Mouse (Mus musculus) kidney, postnatal 4 days (tissue): ENCODE data around the gene Dock3.
A peak's percentile ranks its signal among the peaks of the same experiment; 100 is the strongest.

Source experiments
- DNase-seq, 2 experiments: peaks; one replicate each; pipeline ENCODE4 v3.0.0; 2021; ENCODE audit warnings: mixed read lengths in 2 of 2

The Dock3 gene

DNA sequence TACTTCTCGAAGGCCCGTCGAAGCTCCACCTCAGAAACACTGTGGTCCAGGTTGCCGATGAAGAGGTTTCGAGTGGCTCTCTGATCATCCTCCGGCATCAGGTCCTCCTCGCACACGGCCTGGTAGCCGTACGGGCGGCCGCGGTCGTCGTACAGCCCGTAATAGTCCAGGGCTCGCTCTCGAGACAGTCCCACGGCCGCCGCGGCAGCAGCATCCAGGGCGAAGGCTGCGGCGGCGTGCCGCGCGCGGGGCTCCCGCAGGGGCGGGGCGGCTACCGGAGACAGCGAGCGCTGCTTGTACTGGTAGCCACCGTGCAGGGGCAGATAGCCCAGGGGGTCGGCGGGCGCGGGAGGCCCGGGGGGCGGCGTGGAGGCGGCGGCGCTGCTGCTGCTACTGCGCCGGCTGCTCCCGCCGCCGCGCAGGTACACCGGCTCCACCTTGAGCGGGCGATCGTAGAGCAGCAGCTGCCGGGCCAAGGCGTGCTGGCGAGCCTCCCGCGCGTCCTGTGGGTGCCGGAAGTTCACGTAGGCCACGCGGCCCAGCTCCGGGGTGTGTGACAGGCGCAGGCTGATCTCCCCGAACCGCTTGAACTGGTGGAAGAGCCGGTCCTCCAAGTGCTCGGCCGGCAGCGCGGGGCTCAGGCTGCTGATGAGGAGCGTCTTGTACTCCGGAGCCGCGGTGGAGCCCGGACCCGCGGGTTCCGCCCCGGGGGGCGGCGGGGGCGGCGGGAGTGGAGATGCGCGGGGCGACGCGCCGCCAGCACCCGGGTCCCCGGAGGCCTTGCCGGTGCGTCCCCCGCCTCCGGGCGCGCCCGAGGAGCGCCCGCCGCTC lies 345.6 kb downstream of the Dock3 start:
- peak; percentile 56 to 69 for DNase-seq

- DNase-seq: peak; percentile 26 to 45
Observed at GRCm38 (mm10) chr9:106884996-106885900, 346.5 kb downstream of the Dock3 start.

DNA sequence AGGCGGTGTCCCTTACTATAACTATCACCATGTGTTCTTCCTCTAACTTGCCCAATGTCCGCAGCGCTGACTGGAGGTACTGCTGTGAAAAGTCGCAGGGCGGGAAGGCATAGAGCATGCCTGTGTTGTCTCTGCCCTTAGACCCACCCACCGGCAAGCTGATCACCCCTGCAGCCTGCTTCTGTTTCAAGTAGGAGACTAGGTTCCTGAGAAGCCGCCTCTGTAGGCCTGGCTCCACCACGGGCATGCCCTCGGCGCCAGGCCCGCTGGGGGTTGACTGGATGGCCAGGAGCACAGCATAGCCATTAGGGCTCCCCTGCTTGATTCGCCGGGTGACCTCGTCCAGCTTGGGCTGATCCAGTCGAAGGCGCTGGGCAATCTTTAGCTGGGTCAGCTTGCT lies 347.4 kb downstream of the Dock3 start:
- peak; percentile 17 to 40 for DNase-seq

DNA sequence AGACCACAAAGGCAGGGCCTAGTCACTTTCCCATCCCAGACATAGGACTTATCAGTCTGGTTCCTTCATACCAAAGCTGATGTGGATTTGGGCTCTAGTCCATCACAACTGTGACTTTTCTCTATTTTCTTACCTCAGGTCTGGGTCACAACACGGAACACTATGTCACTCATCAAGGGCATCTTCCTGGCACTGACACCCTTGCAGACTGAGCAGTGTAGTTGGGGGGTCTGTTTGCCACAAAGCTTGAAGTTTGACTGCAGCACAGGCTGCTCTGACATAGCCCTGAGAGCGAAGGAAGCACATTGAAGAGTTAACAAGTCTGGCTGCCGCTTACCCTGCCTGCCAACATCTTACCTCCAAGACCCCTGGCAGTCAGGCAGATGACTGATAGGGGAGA lies 348.6 kb downstream of the Dock3 start:
- no peak for DNase-seq

DNA sequence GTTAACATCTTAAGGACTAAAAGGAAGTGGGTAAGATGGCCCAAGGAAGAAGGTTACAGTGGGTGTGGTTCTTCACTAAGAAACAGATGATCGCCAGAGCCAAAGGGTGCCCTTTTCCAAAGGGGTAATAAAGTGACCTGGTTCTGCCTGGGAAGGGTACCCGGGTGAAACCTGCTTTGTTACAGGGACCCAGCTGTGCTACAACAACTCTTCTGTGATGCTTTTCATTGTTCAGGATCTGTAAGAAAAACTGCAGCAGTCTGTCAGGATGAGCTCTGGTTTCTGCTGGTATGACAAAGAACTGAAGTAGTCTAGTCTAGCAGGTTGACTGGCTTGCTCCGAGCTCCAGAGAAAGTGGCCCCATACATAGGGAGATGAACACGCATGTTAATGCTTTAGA lies 349.5 kb downstream of the Dock3 start:
- no peak for DNase-seq

GRCm38 (mm10) chr9:106881071-106881755 lies 350.5 kb downstream of the Dock3 start:
- DNase-seq: no peak

DNA sequence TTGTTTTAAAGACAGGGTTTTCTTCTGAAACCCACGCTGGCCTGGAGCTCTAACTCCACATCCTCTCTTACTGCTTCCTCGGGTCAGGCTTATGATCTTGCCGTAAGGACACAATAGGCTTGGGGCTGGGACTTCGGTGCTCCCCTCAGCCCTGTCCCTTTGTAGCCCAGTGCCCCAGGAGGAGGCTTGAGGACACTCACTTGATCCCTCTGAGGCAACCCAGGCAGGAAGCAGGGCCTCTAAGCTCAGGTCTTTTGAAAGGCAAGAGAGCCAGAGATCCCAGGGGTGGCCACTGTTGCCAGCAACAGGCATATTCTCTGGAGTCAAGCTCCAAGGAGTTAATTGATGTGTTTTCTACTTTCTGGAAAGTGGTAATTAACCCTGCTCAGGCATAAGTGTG lies 352.2 kb downstream of the Dock3 start:
- no peak for DNase-seq

GRCm38 (mm10) chr9:106876666-106877065 lies 355.0 kb downstream of the Dock3 start:
- no peak for DNase-seq

DNA sequence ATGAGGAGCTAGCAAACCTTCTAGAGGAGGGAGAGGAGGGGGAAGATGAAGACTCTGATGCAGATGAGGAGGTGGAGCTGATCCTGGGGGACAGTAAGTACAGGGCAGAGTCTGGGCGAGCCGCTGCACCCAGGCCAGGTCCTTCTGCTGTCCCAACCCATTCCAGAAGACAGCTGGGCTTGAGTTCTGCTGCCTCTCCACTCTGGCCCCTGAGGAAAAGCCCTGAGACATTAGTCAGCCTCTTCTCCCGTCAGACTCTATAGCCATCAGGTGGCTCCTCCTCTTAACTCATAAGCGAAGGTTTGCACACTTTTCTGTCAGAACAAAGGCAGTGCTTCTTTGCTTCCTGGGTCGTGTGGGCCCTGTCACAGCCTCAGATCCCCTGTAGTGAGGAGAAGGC lies 357.5 kb downstream of the Dock3 start:
- no peak for DNase-seq

GRCm38 (mm10) chr9:106858036-106858435 lies 373.7 kb downstream of the Dock3 start:
- no peak for DNase-seq

- no peak for DNase-seq
Observed at GRCm38 (mm10) chr9:106856664-106857063, 375.0 kb downstream of the Dock3 start.
